Mouse (Mus musculus): ENCODE measurements around the gene Acsf3. TPM values are rescaled to one million over a fixed set of nuclear protein-coding genes. Genes with fewer than 3 reads are reported as not detected.

The Acsf3 gene
- polyA plus RNA-seq, 1 experiment from 2014 or later, result 16.8 TPM

DNA sequence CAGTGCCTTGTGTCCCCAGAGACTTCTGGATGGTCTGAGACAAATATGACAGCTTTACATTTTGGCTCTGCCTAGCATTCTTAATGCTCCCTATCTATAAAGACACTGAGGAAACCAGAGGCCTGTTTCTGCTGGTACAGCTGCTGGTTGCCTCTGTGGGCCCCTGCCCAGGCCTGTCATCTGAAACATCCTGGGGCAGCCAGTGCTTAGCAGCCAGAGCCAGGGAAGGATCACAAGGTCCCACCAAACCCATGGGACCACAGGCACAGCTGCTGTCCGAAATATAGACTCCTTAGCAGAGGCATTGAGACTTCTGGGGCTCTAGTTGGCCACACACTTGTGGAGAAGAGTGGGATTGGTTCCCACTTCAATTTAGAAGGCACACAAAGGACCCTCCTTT lies 9.5 kb downstream of the Acsf3 start:
- 71% methylated on average over 1 of the region's 1 CpGs for WGBS
- Histone ChIP-seq H3K27ac (replicated peaks; ENCODE audit: low read depth, low read length) (no peak overlapping the region), H3K36me3 (ENCODE audit: control insufficient read depth, insufficient read depth, low read length) (peaks cover 74% of the 10 kb centered on the region), H3K9me3 (ENCODE audit: control insufficient read depth, low read length) (no peaks in the 10 kb centered on the region), H3K4me2 (ENCODE audit: low read length) (no peak overlapping the region), H3K27me3 (ENCODE audit: control insufficient read depth, insufficient read depth, low read length) (no peaks in the 10 kb centered on the region), H3K9ac (replicated peaks; ENCODE audit: low read length) (no peak overlapping the region), H3K4me3 (replicated peaks; ENCODE audit: low read depth, low read length) (no peak overlapping the region), H3K4me1 (ENCODE audit: control insufficient read depth, insufficient read depth, low read length) (no peaks in the 10 kb centered on the region)
- no peak for DNase-seq
- no peak for ATAC-seq (ENCODE audit: low FRiP score, low TSS enrichment)

DNA sequence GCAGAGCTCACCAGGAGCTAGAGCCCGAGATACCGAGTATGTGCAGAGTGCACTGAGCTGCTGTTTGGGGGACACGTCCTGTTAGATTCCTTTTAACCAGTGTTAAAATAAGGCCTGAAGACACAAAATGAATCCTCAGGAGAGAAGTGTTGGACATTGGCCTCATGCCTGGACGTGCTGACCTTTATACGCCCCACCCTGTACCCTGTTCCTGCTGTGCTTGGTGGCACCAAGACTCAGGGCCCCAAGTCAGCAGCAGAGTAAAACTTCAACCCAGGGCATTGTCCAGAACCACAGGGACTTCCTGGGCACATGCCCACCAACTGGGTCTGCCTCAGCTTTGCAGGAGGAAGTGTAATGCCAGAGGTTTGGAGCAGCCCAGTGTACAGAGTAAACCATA lies 14.5 kb downstream of the Acsf3 start:
- WGBS, result 91% methylated on average over 5 of the region's 5 CpGs
- H3K9ac ChIP-seq (replicated peaks; ENCODE audit: low read length), result no peak overlapping the region
- no peak overlapping the region for H3K4me3 ChIP-seq (replicated peaks; ENCODE audit: low read depth, low read length)
- no peak overlapping the region for H3K4me2 ChIP-seq (ENCODE audit: low read length)
- peaks cover 10% of the 10 kb centered on the region; the same call in 1 of the 2 replicates for H3K4me1 ChIP-seq (ENCODE audit: control insufficient read depth, insufficient read depth, low read length)
- no peak for ATAC-seq (ENCODE audit: low FRiP score, low TSS enrichment)
- no peaks in the 10 kb centered on the region for H3K9me3 ChIP-seq (ENCODE audit: control insufficient read depth, low read length)
- DNase-seq, result no peak
- H3K36me3 ChIP-seq (ENCODE audit: control insufficient read depth, insufficient read depth, low read length), result peaks cover 52% of the 10 kb centered on the region
- H3K27ac ChIP-seq (replicated peaks; ENCODE audit: low read depth, low read length), result no peak overlapping the region
- no peaks in the 10 kb centered on the region for H3K27me3 ChIP-seq (ENCODE audit: control insufficient read depth, insufficient read depth, low read length)

DNA sequence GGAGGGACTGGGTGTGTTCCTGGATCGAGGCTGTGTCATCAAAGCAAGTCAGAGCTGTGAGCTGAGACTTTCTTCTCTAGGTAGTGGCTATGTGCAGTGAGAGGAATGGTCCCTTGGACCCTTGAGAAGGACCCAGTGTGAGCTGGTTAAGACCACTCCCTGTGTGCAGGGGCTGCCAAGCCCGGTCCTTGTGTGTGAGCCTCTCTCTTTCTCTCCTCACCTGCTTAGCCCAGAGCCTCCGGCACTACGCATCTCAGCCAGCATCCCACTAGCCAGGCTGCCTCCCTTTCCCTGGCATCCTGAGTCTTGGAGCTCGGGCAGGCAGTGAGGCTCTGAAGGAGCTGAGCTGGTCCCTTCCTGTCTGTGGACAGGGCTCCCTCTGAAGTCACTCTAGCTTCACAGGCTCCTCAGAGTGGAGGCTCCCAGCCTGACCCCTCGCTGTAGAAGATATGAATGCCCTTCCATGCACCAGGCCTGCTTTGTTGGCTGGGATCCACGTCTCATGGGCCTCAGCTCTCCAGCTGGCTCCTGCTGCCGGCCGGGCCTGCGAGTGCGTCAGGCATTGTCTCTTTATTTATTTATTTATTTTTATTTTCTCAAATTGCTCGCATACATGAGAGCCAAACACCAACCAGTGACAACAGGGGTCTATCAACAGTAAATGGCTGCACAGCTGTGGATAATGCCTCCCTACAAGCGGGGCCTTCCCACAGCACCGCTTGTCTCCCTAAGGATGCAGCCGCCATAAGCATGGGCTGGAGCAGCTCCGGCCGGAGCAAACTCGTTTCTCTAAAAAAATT lies 18.3 kb downstream of the Acsf3 start:
- Histone ChIP-seq H3K36me3 (ENCODE audit: control insufficient read depth, insufficient read depth, low read length) (peaks cover 22% of the 10 kb centered on the region), H3K4me2 (ENCODE audit: low read length) (no peak overlapping the region), H3K27me3 (ENCODE audit: control insufficient read depth, insufficient read depth, low read length) (no peaks in the 10 kb centered on the region), H3K9ac (replicated peaks; ENCODE audit: low read length) (peak overlapping the region; percentile 39), H3K4me1 (ENCODE audit: control insufficient read depth, insufficient read depth, low read length) (peaks cover 10% of the 10 kb centered on the region; the same call in 1 of the 2 replicates), H3K27ac (replicated peaks; ENCODE audit: low read depth, low read length) (peak overlapping the region; percentile 80), H3K9me3 (ENCODE audit: control insufficient read depth, low read length) (no peaks in the 10 kb centered on the region), H3K4me3 (replicated peaks; ENCODE audit: low read depth, low read length) (no peak overlapping the region)
- WGBS, result 57% methylated on average over 18 of the region's 18 CpGs
- ATAC-seq (ENCODE audit: low FRiP score, low TSS enrichment) (peak; percentile 48; the same call in 1 of the 2 replicates), DNase-seq (peak; percentile 62)

DNA sequence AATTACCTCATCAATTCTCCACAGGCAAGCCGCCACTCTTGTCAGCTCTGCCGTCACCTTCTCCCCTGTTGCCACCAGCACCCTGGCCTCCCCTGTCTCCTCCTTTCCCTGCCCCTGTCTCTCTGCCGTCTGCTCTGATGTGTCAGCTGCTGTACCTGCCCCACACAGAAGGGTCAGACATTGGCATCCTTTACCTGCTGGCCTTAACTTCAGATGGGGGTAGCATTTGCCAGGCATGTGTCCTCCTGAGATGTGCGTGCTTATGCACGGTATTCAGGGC lies 18.8 kb downstream of the Acsf3 start:
- peaks cover 10% of the 10 kb centered on the region; the same call in 1 of the 2 replicates for H3K4me1 ChIP-seq (ENCODE audit: control insufficient read depth, insufficient read depth, low read length)
- 56% methylated on average over 5 of the region's 5 CpGs for WGBS
- no peak for DNase-seq
- H3K4me3 ChIP-seq (replicated peaks; ENCODE audit: low read depth, low read length), result no peak overlapping the region
- 0 out of 2 replicates have a peak overlapping the region, but pooled peaks have one; percentile 14 for H3K9ac ChIP-seq (replicated peaks; ENCODE audit: low read length)
- no peaks in the 10 kb centered on the region for H3K27me3 ChIP-seq (ENCODE audit: control insufficient read depth, insufficient read depth, low read length)
- peak; percentile 31; the same call in 1 of the 2 replicates for ATAC-seq (ENCODE audit: low FRiP score, low TSS enrichment)
- H3K9me3 ChIP-seq (ENCODE audit: control insufficient read depth, low read length), result no peaks in the 10 kb centered on the region
- H3K27ac ChIP-seq (replicated peaks; ENCODE audit: low read depth, low read length), result peak overlapping the region; percentile 80
- no peak overlapping the region for H3K4me2 ChIP-seq (ENCODE audit: low read length)
- H3K36me3 ChIP-seq (ENCODE audit: control insufficient read depth, insufficient read depth, low read length), result peaks cover 18% of the 10 kb centered on the region

DNA sequence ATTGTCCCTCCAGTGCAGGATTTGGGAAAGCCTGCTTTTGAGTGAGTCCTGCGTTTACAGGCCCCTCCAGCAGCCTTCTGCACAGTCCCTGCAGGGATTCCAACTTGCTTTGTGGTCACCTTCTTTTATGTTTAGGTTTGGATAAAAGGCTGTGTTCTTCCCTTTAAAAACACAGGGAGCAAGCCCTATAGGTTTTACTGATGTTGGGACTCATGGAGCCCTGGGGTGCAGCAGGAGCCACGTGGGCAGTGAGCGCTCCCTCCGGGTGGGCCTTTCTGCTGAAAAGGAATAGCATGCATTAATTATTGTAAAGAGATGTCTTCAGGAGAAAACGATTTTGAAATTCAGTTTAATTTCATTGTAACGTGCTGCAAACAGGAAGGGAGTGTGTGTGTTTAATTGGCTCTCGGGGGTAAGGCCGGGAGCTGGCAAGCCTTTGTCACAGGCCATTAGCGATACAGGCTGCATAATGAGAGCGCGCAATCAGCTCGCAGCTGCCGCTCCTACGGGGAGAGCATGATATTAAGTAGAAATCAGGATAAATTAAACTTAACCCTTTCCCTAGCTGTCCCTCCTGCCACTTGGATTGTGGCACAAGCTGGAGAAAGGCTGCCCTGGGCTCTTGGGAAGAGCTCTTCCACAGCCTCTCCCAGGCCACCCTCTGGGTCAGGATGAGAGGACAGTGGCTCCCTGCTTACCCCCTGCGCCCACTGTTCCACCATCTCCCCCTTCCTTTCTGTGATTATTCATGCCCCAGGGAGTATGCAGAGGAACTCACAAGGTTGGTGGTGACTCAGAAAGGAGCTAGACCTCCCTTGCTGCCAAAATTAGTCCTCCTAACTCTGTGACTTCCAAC lies 28.8 kb downstream of the Acsf3 start:
- peak overlapping the region; percentile 25 for H3K4me2 ChIP-seq (ENCODE audit: low read length)
- peaks cover 56% of the 10 kb centered on the region for H3K4me1 ChIP-seq (ENCODE audit: control insufficient read depth, insufficient read depth, low read length)
- 7% methylated on average over 15 of the region's 15 CpGs for WGBS

DNA sequence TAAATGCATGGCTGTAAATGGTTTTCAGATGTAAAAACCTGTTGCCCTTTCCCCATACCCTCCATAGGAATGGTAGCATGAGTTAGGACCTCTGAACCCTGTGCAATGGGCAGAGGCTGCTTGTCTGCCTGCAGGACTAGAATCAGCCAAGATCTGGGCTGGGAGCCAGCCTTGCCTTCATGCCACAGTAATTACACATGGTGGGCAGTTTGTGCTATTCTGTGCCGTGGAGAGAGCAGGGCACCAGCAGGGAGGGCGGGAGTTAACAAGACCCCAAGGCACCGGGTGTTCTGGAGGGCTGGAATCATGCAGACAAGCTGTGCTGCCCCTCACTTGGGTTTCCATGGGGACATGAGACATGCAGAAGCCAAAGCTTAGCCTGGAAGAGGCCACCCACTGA lies 30.1 kb downstream of the Acsf3 start:
- Histone ChIP-seq H3K27me3 (ENCODE audit: control insufficient read depth, insufficient read depth, low read length) (no peaks in the 10 kb centered on the region), H3K9me3 (ENCODE audit: control insufficient read depth, low read length) (no peaks in the 10 kb centered on the region), H3K36me3 (ENCODE audit: control insufficient read depth, insufficient read depth, low read length) (0 out of 2 replicates have a peak, but pooled peaks cover 4% of the 10 kb centered on the region), H3K9ac (replicated peaks; ENCODE audit: low read length) (0 out of 2 replicates have a peak overlapping the region, but pooled peaks have one; percentile 6), H3K4me1 (ENCODE audit: control insufficient read depth, insufficient read depth, low read length) (peaks cover 56% of the 10 kb centered on the region), H3K27ac (replicated peaks; ENCODE audit: low read depth, low read length) (peak overlapping the region; percentile 91), H3K4me3 (replicated peaks; ENCODE audit: low read depth, low read length) (no peak overlapping the region), H3K4me2 (ENCODE audit: low read length) (no peak overlapping the region)
- 12% methylated on average over 3 of the region's 3 CpGs for WGBS
- DNase-seq (peak; percentile 74), ATAC-seq (ENCODE audit: low FRiP score, low TSS enrichment) (peak; percentile 49)

More for the DNA sequence above, 28.8 kb downstream of the Acsf3 start:
- no peak overlapping the region for H3K4me3 ChIP-seq (replicated peaks; ENCODE audit: low read depth, low read length)
- peak overlapping the region; percentile 91 for H3K27ac ChIP-seq (replicated peaks; ENCODE audit: low read depth, low read length)
- H3K9ac ChIP-seq (replicated peaks; ENCODE audit: low read length), result no peak overlapping the region
- no peaks in the 10 kb centered on the region for H3K9me3 ChIP-seq (ENCODE audit: control insufficient read depth, low read length)
- H3K27me3 ChIP-seq (ENCODE audit: control insufficient read depth, insufficient read depth, low read length), result no peaks in the 10 kb centered on the region
- ATAC-seq (ENCODE audit: low FRiP score, low TSS enrichment), result peak; percentile 89
- 0 out of 2 replicates have a peak, but pooled peaks cover 4% of the 10 kb centered on the region for H3K36me3 ChIP-seq (ENCODE audit: control insufficient read depth, insufficient read depth, low read length)
- DNase-seq, result peak; percentile 87

DNA sequence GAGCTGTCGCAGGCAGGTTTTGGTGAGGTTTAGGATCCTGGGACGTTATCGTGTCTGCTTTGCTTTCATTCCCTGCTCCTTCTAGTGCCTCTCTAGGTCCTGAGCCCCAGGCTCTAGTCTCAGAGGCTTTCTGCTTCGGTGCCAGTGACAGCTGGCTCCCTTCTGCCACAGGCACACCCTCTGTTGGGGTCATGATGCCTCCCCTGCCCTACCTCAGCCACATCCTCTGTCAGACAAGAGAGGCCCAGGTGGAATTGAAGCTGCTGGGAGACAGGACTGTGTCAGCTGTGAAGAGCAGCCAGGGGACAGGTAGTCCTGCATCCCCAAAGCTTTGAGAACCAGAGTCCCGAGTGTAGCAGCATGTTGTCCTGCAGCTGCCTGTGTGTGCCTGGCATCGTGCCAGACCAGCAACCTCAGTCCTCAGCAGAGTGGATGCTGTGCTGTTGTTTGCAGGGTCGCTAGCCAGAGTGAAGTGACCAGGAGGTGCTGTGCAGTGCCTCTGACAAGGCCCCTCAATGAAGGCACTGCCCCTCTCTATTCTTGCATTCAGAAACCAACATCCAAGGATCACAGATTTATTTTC lies 31.8 kb downstream of the Acsf3 start:
- ATAC-seq (ENCODE audit: low FRiP score, low TSS enrichment) (no peak), DNase-seq (peak; percentile 62)
- Histone ChIP-seq H3K27me3 (ENCODE audit: control insufficient read depth, insufficient read depth, low read length) (no peaks in the 10 kb centered on the region), H3K9me3 (ENCODE audit: control insufficient read depth, low read length) (no peaks in the 10 kb centered on the region), H3K36me3 (ENCODE audit: control insufficient read depth, insufficient read depth, low read length) (0 out of 2 replicates have a peak, but pooled peaks cover 4% of the 10 kb centered on the region), H3K4me2 (ENCODE audit: low read length) (no peak overlapping the region), H3K4me1 (ENCODE audit: control insufficient read depth, insufficient read depth, low read length) (peaks cover 66% of the 10 kb centered on the region), H3K9ac (replicated peaks; ENCODE audit: low read length) (no peak overlapping the region; the same call in 1 of the 2 replicates), H3K27ac (replicated peaks; ENCODE audit: low read depth, low read length) (peak overlapping the region; percentile 91), H3K4me3 (replicated peaks; ENCODE audit: low read depth, low read length) (no peak overlapping the region)
- 38% methylated on average over 7 of the region's 7 CpGs for WGBS

DNA sequence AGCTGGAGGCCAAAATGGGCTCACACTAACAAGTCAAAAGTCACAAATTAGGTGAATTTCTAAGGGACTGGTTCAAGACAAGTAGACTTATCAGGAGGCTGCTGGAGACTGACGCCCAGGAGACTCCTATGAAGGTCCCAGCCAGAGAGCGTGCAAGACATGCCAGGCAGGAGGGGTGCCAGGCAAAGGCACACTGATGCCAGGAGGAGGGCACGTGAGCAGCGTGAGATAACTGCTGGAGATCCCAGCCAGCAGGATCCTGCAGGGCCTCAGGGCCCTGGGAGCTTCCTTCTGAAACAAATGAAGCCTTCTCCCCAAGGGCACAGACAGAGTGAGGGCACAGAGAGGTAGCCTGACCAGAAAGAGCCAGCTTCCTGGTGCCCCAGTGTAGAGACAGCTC lies 32.6 kb downstream of the Acsf3 start:
- H3K9me3 ChIP-seq (ENCODE audit: control insufficient read depth, low read length), result no peaks in the 10 kb centered on the region
- no peaks in the 10 kb centered on the region; the same call in 1 of the 2 replicates for H3K36me3 ChIP-seq (ENCODE audit: control insufficient read depth, insufficient read depth, low read length)
- DNase-seq (no peak), ATAC-seq (ENCODE audit: low FRiP score, low TSS enrichment) (no peak)
- H3K9ac ChIP-seq (replicated peaks; ENCODE audit: low read length), result no peak overlapping the region
- no peak overlapping the region for H3K4me2 ChIP-seq (ENCODE audit: low read length)
- peaks cover 68% of the 10 kb centered on the region for H3K4me1 ChIP-seq (ENCODE audit: control insufficient read depth, insufficient read depth, low read length)
- H3K27ac ChIP-seq (replicated peaks; ENCODE audit: low read depth, low read length), result peak overlapping the region; percentile 63
- no peak overlapping the region for H3K4me3 ChIP-seq (replicated peaks; ENCODE audit: low read depth, low read length)
- H3K27me3 ChIP-seq (ENCODE audit: control insufficient read depth, insufficient read depth, low read length), result no peaks in the 10 kb centered on the region
- 62% methylated on average over 4 of the region's 4 CpGs for WGBS

All from midbrain, embryonic 14.5 days (tissue).